Mouse (Mus musculus): Measurements from ENCODE around the gene Agfg1. TPM values are rescaled to one million over a fixed set of nuclear protein-coding genes. Genes with fewer than 3 reads are reported as not detected.
A peak's percentile ranks its signal among the peaks of the same experiment; 100 is the strongest.

The Agfg1 gene
- polyA plus RNA-seq (2011; ENCODE audit: insufficient read length, low read depth, missing spikeins), result 75.1 and 77.5 TPM in 2 replicates

GRCm38 (mm10) chr1:82839296-82839613 lies at the start of gene Agfg1:
Agfg1 (plus strand) TSS chr1:82839483.
- TF ChIP-seq CTCF (IDR thresholded peaks at IDR 0.05; ENCODE audit: borderline replicate concordance, insufficient read depth, low read length) (peak; percentile 88), POLR2A (IDR thresholded peaks at IDR 0.05; ENCODE audit: low read depth, low read length) (peak; percentile 80)
- no peaks in the 10 kb centered on the region for H3K4me1 ChIP-seq (ENCODE audit: control insufficient read depth, insufficient read depth, low read length)
- H3K27ac ChIP-seq (ENCODE audit: insufficient read depth, low read length), result no peak within 1 kb of the TSS
- H3K4me3 ChIP-seq (ENCODE audit: insufficient read depth, low read length), result peak within 1 kb of the TSS; percentile 94

- Histone ChIP-seq H3K4me1 (ENCODE audit: control insufficient read depth, insufficient read depth, low read length) (peaks cover 11% of the 10 kb centered on the region), H3K4me3 (ENCODE audit: insufficient read depth, low read length) (no peak overlapping the region), H3K27ac (ENCODE audit: insufficient read depth, low read length) (no peak overlapping the region)
- TF ChIP-seq CTCF (IDR thresholded peaks at IDR 0.05; ENCODE audit: borderline replicate concordance, insufficient read depth, low read length) (no peak), POLR2A (IDR thresholded peaks at IDR 0.05; ENCODE audit: low read depth, low read length) (no peak)
These were observed 48.2 kb upstream of the Agfg1 start for GRCm38 (mm10) chr1:82791105-82791504.

- Histone ChIP-seq H3K27ac (ENCODE audit: insufficient read depth, low read length) (no peak overlapping the region), H3K4me3 (ENCODE audit: insufficient read depth, low read length) (no peak overlapping the region), H3K4me1 (ENCODE audit: control insufficient read depth, insufficient read depth, low read length) (peaks cover 14% of the 10 kb centered on the region)
- TF ChIP-seq CTCF (IDR thresholded peaks at IDR 0.05; ENCODE audit: borderline replicate concordance, insufficient read depth, low read length) (no peak), POLR2A (IDR thresholded peaks at IDR 0.05; ENCODE audit: low read depth, low read length) (no peak)
These were observed 47.0 kb upstream of the Agfg1 start for GRCm38 (mm10) chr1:82792238-82792637.

GRCm38 (mm10) chr1:82793110-82793509 lies 46.2 kb upstream of the Agfg1 start:
- TF ChIP-seq CTCF (IDR thresholded peaks at IDR 0.05; ENCODE audit: borderline replicate concordance, insufficient read depth, low read length), result no peak
- Histone ChIP-seq H3K27ac (ENCODE audit: insufficient read depth, low read length) (peak overlapping the region; percentile 51; the same call in 1 of the 2 replicates), H3K4me1 (ENCODE audit: control insufficient read depth, insufficient read depth, low read length) (peaks cover 14% of the 10 kb centered on the region), H3K4me3 (ENCODE audit: insufficient read depth, low read length) (no peak overlapping the region)

GRCm38 (mm10) chr1:82793986-82794385 lies 45.3 kb upstream of the Agfg1 start:
- TF ChIP-seq POLR2A (IDR thresholded peaks at IDR 0.05; ENCODE audit: low read depth, low read length) (no peak), CTCF (IDR thresholded peaks at IDR 0.05; ENCODE audit: borderline replicate concordance, insufficient read depth, low read length) (no peak)
- Histone ChIP-seq H3K27ac (ENCODE audit: insufficient read depth, low read length) (no peak overlapping the region), H3K4me1 (ENCODE audit: control insufficient read depth, insufficient read depth, low read length) (peaks cover 14% of the 10 kb centered on the region), H3K4me3 (ENCODE audit: insufficient read depth, low read length) (no peak overlapping the region)

GRCm38 (mm10) chr1:82795211-82795610 lies 44.1 kb upstream of the Agfg1 start:
- TF ChIP-seq POLR2A (IDR thresholded peaks at IDR 0.05; ENCODE audit: low read depth, low read length) (no peak), CTCF (IDR thresholded peaks at IDR 0.05; ENCODE audit: borderline replicate concordance, insufficient read depth, low read length) (no peak)
- Histone ChIP-seq H3K27ac (ENCODE audit: insufficient read depth, low read length) (peak overlapping the region; percentile 5), H3K4me3 (ENCODE audit: insufficient read depth, low read length) (no peak overlapping the region), H3K4me1 (ENCODE audit: control insufficient read depth, insufficient read depth, low read length) (peaks cover 14% of the 10 kb centered on the region)

GRCm38 (mm10) chr1:82795702-82796443 lies 43.4 kb upstream of the Agfg1 start:
- Histone ChIP-seq H3K4me1 (ENCODE audit: control insufficient read depth, insufficient read depth, low read length) (peaks cover 14% of the 10 kb centered on the region), H3K4me3 (ENCODE audit: insufficient read depth, low read length) (no peak overlapping the region), H3K27ac (ENCODE audit: insufficient read depth, low read length) (peak overlapping the region; percentile 5)
- no peak for TF ChIP-seq CTCF (IDR thresholded peaks at IDR 0.05; ENCODE audit: borderline replicate concordance, insufficient read depth, low read length)
- TF ChIP-seq POLR2A (IDR thresholded peaks at IDR 0.05; ENCODE audit: low read depth, low read length), result no peak

- no peak for TF ChIP-seq CTCF (IDR thresholded peaks at IDR 0.05; ENCODE audit: borderline replicate concordance, insufficient read depth, low read length)
- no peak for TF ChIP-seq POLR2A (IDR thresholded peaks at IDR 0.05; ENCODE audit: low read depth, low read length)
These were observed 42.2 kb upstream of the Agfg1 start for GRCm38 (mm10) chr1:82797088-82797487.

GRCm38 (mm10) chr1:82798304-82798703 lies 41.0 kb upstream of the Agfg1 start:
- H3K4me1 ChIP-seq (ENCODE audit: control insufficient read depth, insufficient read depth, low read length), result peaks cover 17% of the 10 kb centered on the region
- no peak overlapping the region for H3K27ac ChIP-seq (ENCODE audit: insufficient read depth, low read length)
- TF ChIP-seq CTCF (IDR thresholded peaks at IDR 0.05; ENCODE audit: borderline replicate concordance, insufficient read depth, low read length) (no peak), POLR2A (IDR thresholded peaks at IDR 0.05; ENCODE audit: low read depth, low read length) (no peak)
- H3K4me3 ChIP-seq (ENCODE audit: insufficient read depth, low read length), result no peak overlapping the region

More at GRCm38 (mm10) chr1:82797088-82797487, 42.2 kb upstream of the Agfg1 start:
- H3K4me3 ChIP-seq (ENCODE audit: insufficient read depth, low read length), result no peak overlapping the region
- peaks cover 20% of the 10 kb centered on the region for H3K4me1 ChIP-seq (ENCODE audit: control insufficient read depth, insufficient read depth, low read length)
- H3K27ac ChIP-seq (ENCODE audit: insufficient read depth, low read length), result no peak overlapping the region

- Histone ChIP-seq H3K4me3 (ENCODE audit: insufficient read depth, low read length) (no peak overlapping the region), H3K27ac (ENCODE audit: insufficient read depth, low read length) (no peak overlapping the region), H3K4me1 (ENCODE audit: control insufficient read depth, insufficient read depth, low read length) (peaks cover 16% of the 10 kb centered on the region)
- TF ChIP-seq CTCF (IDR thresholded peaks at IDR 0.05; ENCODE audit: borderline replicate concordance, insufficient read depth, low read length) (no peak), POLR2A (IDR thresholded peaks at IDR 0.05; ENCODE audit: low read depth, low read length) (no peak)
These were observed 40.4 kb upstream of the Agfg1 start for GRCm38 (mm10) chr1:82798922-82799321.
